Mouse (Mus musculus): Measurements from ENCODE around the gene Mb. TPM values are rescaled to one million over a fixed set of nuclear protein-coding genes. Genes with fewer than 3 reads are reported as not detected.

The Mb gene
- total and polyA plus RNA-seq, 3 experiments = not detected

DNA sequence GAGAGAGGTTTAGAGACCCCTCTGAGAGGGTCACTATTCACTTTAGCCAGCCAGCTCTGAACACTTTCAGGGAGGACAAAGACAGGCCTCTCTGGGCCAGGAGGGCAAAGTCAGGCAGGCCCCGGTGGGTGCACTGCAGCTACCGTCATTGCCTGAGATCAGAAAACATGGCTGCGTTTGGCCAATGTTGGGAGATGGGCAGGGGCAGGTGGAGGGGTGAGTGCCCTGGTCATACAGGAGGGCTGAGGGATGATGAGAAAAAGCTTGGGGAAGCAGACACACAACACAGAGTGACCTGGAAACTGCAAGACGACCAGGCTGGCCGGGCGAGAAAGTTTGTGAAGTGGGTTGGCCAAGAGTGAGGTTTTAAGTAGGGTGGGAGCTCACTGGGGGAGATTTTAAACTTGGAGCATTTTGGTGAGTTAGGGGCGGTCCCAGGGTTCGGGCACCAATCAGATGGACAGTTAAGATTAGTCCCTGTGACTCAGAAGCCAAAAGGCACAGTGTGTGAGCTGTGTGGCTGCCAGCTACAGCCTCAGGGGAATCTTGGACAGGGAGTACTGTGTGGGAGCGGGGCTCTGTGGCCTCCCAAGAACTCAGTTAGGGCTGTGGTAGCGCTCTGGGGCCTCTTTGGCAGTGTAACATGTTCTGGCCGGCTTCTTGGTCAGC, 14.0 kb downstream of the Mb start:
- no peaks in the 10 kb centered on the region for H3K79me2 ChIP-seq (ENCODE audit: control insufficient read depth, insufficient read depth, low read length, poor library complexity)
- no peaks in the 10 kb centered on the region; a peak in 1 of 4 replicates for H3K27me3 ChIP-seq (ENCODE audit: control insufficient read depth in 1 of 2, insufficient read depth in 2 of 2, low read length in 2 of 2)
- H3K4me1 ChIP-seq (ENCODE audit: control insufficient read depth in 1 of 2, insufficient read depth in 2 of 2, low read length in 2 of 2) = no peaks in the 10 kb centered on the region
- TF ChIP-seq SIN3A (IDR thresholded peaks at IDR 0.05; ENCODE audit: low read length) (no peak), USF1 (IDR thresholded peaks at IDR 0.05; ENCODE audit: low read depth, low read length) (no peak), MAFK (IDR thresholded peaks at IDR 0.05; ENCODE audit: borderline replicate concordance, low read depth, low read length) (no peak), POLR2AphosphoS2 (IDR thresholded peaks at IDR 0.05; ENCODE audit: low read length) (no peak), ELF1 (IDR thresholded peaks at IDR 0.05; ENCODE audit: low read depth, low read length) (no peak), USF2 (IDR thresholded peaks at IDR 0.05; ENCODE audit: borderline replicate concordance in 1 of 2, insufficient read depth in 1 of 2, low read depth in 1 of 2, low read length in 2 of 2) (no peak), NRF1 (IDR thresholded peaks at IDR 0.05; ENCODE audit: insufficient read depth, low read depth, low read length, poor library complexity, severe bottlenecking) (no peak), TBP (IDR thresholded peaks at IDR 0.05; ENCODE audit: low read depth, low read length) (no peak), HCFC1 (IDR thresholded peaks at IDR 0.05; ENCODE audit: low read depth, low read length) (no peak), CTCF (IDR thresholded peaks at IDR 0.05 in 2 of 3, conservative IDR thresholded peaks at IDR 0.05 in 1 of 3; ENCODE audit: control insufficient read depth in 1 of 3, insufficient read depth in 1 of 3, low read depth in 2 of 3, low read length in 3 of 3, poor library complexity in 1 of 3, severe bottlenecking in 1 of 3) (no peak), MEF2A (IDR thresholded peaks at IDR 0.05; ENCODE audit: extremely low read depth, insufficient replicate concordance, low read depth, low read length, poor library complexity, severe bottlenecking) (no peak), CHD2 (IDR thresholded peaks at IDR 0.05; ENCODE audit: low read length) (no peak), POLR2A (IDR thresholded peaks at IDR 0.05; ENCODE audit: control insufficient read depth in 1 of 2, insufficient read depth in 1 of 2, low read depth in 1 of 2, low read length in 2 of 2, poor library complexity in 1 of 2) (no peak), MXI1 (IDR thresholded peaks at IDR 0.05; ENCODE audit: low read depth, low read length) (no peak), E2F4 (IDR thresholded peaks at IDR 0.05; ENCODE audit: borderline replicate concordance, low read depth, low read length) (no peak), POLR2AphosphoS5 (IDR thresholded peaks at IDR 0.05; ENCODE audit: borderline replicate concordance, low read depth, low read length) (no peak)
- H3K27ac ChIP-seq (ENCODE audit: control insufficient read depth, low read depth, low read length) = no peak overlapping the region
- H3K9ac ChIP-seq (ENCODE audit: control insufficient read depth, low read depth, low read length, poor library complexity, severe bottlenecking) = no peak overlapping the region
- H3K9me3 ChIP-seq (replicated peaks; ENCODE audit: insufficient read depth, low read length) = no peaks in the 10 kb centered on the region
- no peaks in the 10 kb centered on the region for H3K36me3 ChIP-seq (ENCODE audit: control insufficient read depth in 1 of 2, insufficient read depth in 2 of 2, low read length in 2 of 2)
- H3K4me3 ChIP-seq (ENCODE audit: control insufficient read depth in 1 of 2, insufficient read depth in 1 of 2, low read depth in 2 of 2, low read length in 2 of 2) = no peak overlapping the region
- DNase-seq (ENCODE audit: low read depth, low spot score) = no peak

GRCm38 (mm10) chr15:77035643-77036042, 14.8 kb downstream of the Mb start:
- H3K36me3 ChIP-seq (ENCODE audit: control insufficient read depth in 1 of 2, insufficient read depth in 2 of 2, low read length in 2 of 2) = no peaks in the 10 kb centered on the region
- H3K9me3 ChIP-seq (replicated peaks; ENCODE audit: insufficient read depth, low read length) = no peaks in the 10 kb centered on the region
- no peaks in the 10 kb centered on the region for H3K4me1 ChIP-seq (ENCODE audit: control insufficient read depth in 1 of 2, insufficient read depth in 2 of 2, low read length in 2 of 2)
- no peak overlapping the region for H3K4me3 ChIP-seq (ENCODE audit: control insufficient read depth in 1 of 2, insufficient read depth in 1 of 2, low read depth in 2 of 2, low read length in 2 of 2)
- no peaks in the 10 kb centered on the region for H3K79me2 ChIP-seq (ENCODE audit: control insufficient read depth, insufficient read depth, low read length, poor library complexity)
- H3K9ac ChIP-seq (ENCODE audit: control insufficient read depth, low read depth, low read length, poor library complexity, severe bottlenecking) = no peak overlapping the region
- TF ChIP-seq USF1 (IDR thresholded peaks at IDR 0.05; ENCODE audit: low read depth, low read length) (no peak), KAT2A (conservative IDR thresholded peaks at IDR 0.05; ENCODE audit: low read depth, low read length) (no peak), MEF2A (IDR thresholded peaks at IDR 0.05; ENCODE audit: extremely low read depth, insufficient replicate concordance, low read depth, low read length, poor library complexity, severe bottlenecking) (no peak), EP300 (IDR thresholded peaks at IDR 0.05; ENCODE audit: low read depth in 1 of 2, low read length in 2 of 2) (no peak), TCF12 (IDR thresholded peaks at IDR 0.05; ENCODE audit: low read depth, low read length) (no peak), NELFE (IDR thresholded peaks at IDR 0.05; ENCODE audit: low read depth, low read length) (no peak), MYB (IDR thresholded peaks at IDR 0.05; ENCODE audit: low read depth, low read length) (no peak), RCOR1 (IDR thresholded peaks at IDR 0.05; ENCODE audit: low read depth, low read length) (no peak), MYC (IDR thresholded peaks at IDR 0.05; ENCODE audit: low read depth, low read length) (no peak), NRF1 (IDR thresholded peaks at IDR 0.05; ENCODE audit: insufficient read depth, low read depth, low read length, poor library complexity, severe bottlenecking) (no peak), MAX (IDR thresholded peaks at IDR 0.05; ENCODE audit: low read length) (no peak), SMC3 (IDR thresholded peaks at IDR 0.05; ENCODE audit: low read depth, low read length) (no peak)
- H3K27me3 ChIP-seq (ENCODE audit: control insufficient read depth in 1 of 2, insufficient read depth in 2 of 2, low read length in 2 of 2) = no peaks in the 10 kb centered on the region; a peak in 1 of 4 replicates
- no peak for DNase-seq (ENCODE audit: low read depth, low spot score)
- H3K27ac ChIP-seq (ENCODE audit: control insufficient read depth, low read depth, low read length) = no peak overlapping the region
